Mouse (Mus musculus): ENCODE results near the gene Lgals7.

Lgals7 gene

GRCm38 (mm10) chr7:28863540-28863939, at the start of gene Lgals7:
Lgals7 (plus strand) TSS chr7:28863853.
- no peak for DNase-seq (ENCODE audit: low read depth, low spot score)

GRCm38 (mm10) chr7:28814306-28815034, 49.2 kb upstream of the Lgals7 start:
- DNase-seq (ENCODE audit: low read depth, low spot score), result no peak

- no peak for DNase-seq (ENCODE audit: low read depth, low spot score)
Measured at GRCm38 (mm10) chr7:28815230-28815629, 48.4 kb upstream of the Lgals7 start.

GRCm38 (mm10) chr7:28816201-28816600, 47.5 kb upstream of the Lgals7 start:
- no peak for DNase-seq (ENCODE audit: low read depth, low spot score)

GRCm38 (mm10) chr7:28816920-28817319, 46.7 kb upstream of the Lgals7 start:
- no peak for DNase-seq (ENCODE audit: low read depth, low spot score)

GRCm38 (mm10) chr7:28817524-28817923, 46.1 kb upstream of the Lgals7 start:
- DNase-seq (ENCODE audit: low read depth, low spot score), result no peak

- DNase-seq (ENCODE audit: low read depth, low spot score), result no peak
Measured at GRCm38 (mm10) chr7:28817957-28818356, 45.7 kb upstream of the Lgals7 start.

GRCm38 (mm10) chr7:28818436-28818835, 45.2 kb upstream of the Lgals7 start:
- DNase-seq (ENCODE audit: low read depth, low spot score), result no peak

GRCm38 (mm10) chr7:28818861-28819452, 44.7 kb upstream of the Lgals7 start:
- DNase-seq (ENCODE audit: low read depth, low spot score), result no peak

GRCm38 (mm10) chr7:28819571-28819970, 44.1 kb upstream of the Lgals7 start:
- no peak for DNase-seq (ENCODE audit: low read depth, low spot score)

- DNase-seq (ENCODE audit: low read depth, low spot score), result peak; percentile 70
Measured at GRCm38 (mm10) chr7:28820358-28821260, 43.0 kb upstream of the Lgals7 start.

GRCm38 (mm10) chr7:28821261-28821831, 42.3 kb upstream of the Lgals7 start:
- no peak for DNase-seq (ENCODE audit: low read depth, low spot score)

GRCm38 (mm10) chr7:28822556-28822955, 41.1 kb upstream of the Lgals7 start:
- DNase-seq (ENCODE audit: low read depth, low spot score), result no peak

- no peak for DNase-seq (ENCODE audit: low read depth, low spot score)
Measured at GRCm38 (mm10) chr7:28822993-28823903, 40.4 kb upstream of the Lgals7 start.

- DNase-seq (ENCODE audit: low read depth, low spot score), result no peak
Measured at GRCm38 (mm10) chr7:28823932-28824331, 39.7 kb upstream of the Lgals7 start.

- peak; percentile 94 for DNase-seq (ENCODE audit: low read depth, low spot score)
Measured at GRCm38 (mm10) chr7:28824941-28825685, 38.5 kb upstream of the Lgals7 start, which contains the start of gene Ech1. Ech1 (plus strand) TSS chr7:28825217.

- DNase-seq (ENCODE audit: low read depth, low spot score), result no peak
Measured at GRCm38 (mm10) chr7:28825686-28826401, 37.8 kb upstream of the Lgals7 start.

- no peak for DNase-seq (ENCODE audit: low read depth, low spot score)
Measured at GRCm38 (mm10) chr7:28826402-28826772, 37.3 kb upstream of the Lgals7 start.

- no peak for DNase-seq (ENCODE audit: low read depth, low spot score)
Measured at GRCm38 (mm10) chr7:28827338-28827737, 36.3 kb upstream of the Lgals7 start.

All from mesoderm, embryonic 11.5 days (tissue).